8 mouse cellular contexts compared by ENCODE assay signal in genomic region chr17:13758586-13758985, GRCm38 (mm10). TPM values are rescaled to one million over a fixed set of nuclear protein-coding genes. Genes with fewer than 3 reads are reported as not detected.
A peak's percentile ranks its signal among the peaks of the same experiment; 100 is the strongest.
DNase-seq lines count a peak whose midpoint lies in the region; ATAC-seq and TF ChIP-seq lines count a peak whose summit lies in the region.

No protein-coding gene starts in this region.

- H3K9me3 ChIP-seq in embryonic facial prominence, embryonic 10.5 days: no peaks in the 10 kb centered on the region
- no peaks in the 10 kb centered on the region for H3K9me3 ChIP-seq in hindbrain, embryonic 10.5 days
- H3K9me3 ChIP-seq in midbrain, embryonic 14.5 days (ENCODE audit: control insufficient read depth, low read length): no peaks in the 10 kb centered on the region

- H3K4me3 ChIP-seq in kidney, adult 2 months (ENCODE audit: insufficient read depth, low read depth, low read length): no peak overlapping the region
- peak overlapping the region; percentile 92 for H3K4me3 ChIP-seq in embryonic facial prominence, embryonic 10.5 days
- H3K4me3 ChIP-seq in hindbrain, embryonic 10.5 days: peak overlapping the region; percentile 96
- H3K4me3 ChIP-seq in midbrain, embryonic 14.5 days (replicated peaks; ENCODE audit: low read depth, low read length): peak overlapping the region; percentile 98

- WGBS in kidney, adult 2 months: 94% methylated on average over 7 of the region's 7 CpGs
- 72% methylated on average over 7 of the region's 7 CpGs for WGBS in embryonic facial prominence, embryonic 10.5 days
- 79% methylated on average over 7 of the region's 7 CpGs for WGBS in hindbrain, embryonic 10.5 days
- WGBS in midbrain, embryonic 14.5 days: 16% methylated on average over 7 of the region's 7 CpGs

- no peak for ATAC-seq in midbrain, embryonic 14.5 days (ENCODE audit: low FRiP score, low TSS enrichment)

- TF ChIP-seq POLR2A in kidney, adult 2 months (IDR thresholded peaks at IDR 0.05; ENCODE audit: low read depth, low read length): no peak

- H3K36me3 ChIP-seq in kidney, adult 2 months (ENCODE audit: control insufficient read depth, insufficient read depth, low read length): no peaks in the 10 kb centered on the region
- H3K36me3 ChIP-seq in embryonic facial prominence, embryonic 10.5 days (replicated peaks): no peaks in the 10 kb centered on the region
- H3K36me3 ChIP-seq in hindbrain, embryonic 10.5 days: no peaks in the 10 kb centered on the region
- H3K36me3 ChIP-seq in midbrain, embryonic 14.5 days (ENCODE audit: control insufficient read depth, insufficient read depth, low read length): no peaks in the 10 kb centered on the region

- peaks cover 20% of the 10 kb centered on the region for H3K4me1 ChIP-seq in kidney, adult 2 months (ENCODE audit: control insufficient read depth, insufficient read depth, low read length)
- H3K4me1 ChIP-seq in embryonic facial prominence, embryonic 10.5 days: peaks cover 23% of the 10 kb centered on the region
- H3K4me1 ChIP-seq in hindbrain, embryonic 10.5 days (replicated peaks): peaks cover 35% of the 10 kb centered on the region
- peaks cover 21% of the 10 kb centered on the region for H3K4me1 ChIP-seq in midbrain, embryonic 14.5 days (ENCODE audit: control insufficient read depth, insufficient read depth, low read length)

- no peaks in the 10 kb centered on the region for H3K27me3 ChIP-seq in kidney, adult 2 months (replicated peaks; ENCODE audit: control insufficient read depth, insufficient read depth, low read length)
- 0 out of 2 replicates have a peak, but pooled peaks cover 12% of the 10 kb centered on the region for H3K27me3 ChIP-seq in embryonic facial prominence, embryonic 10.5 days (replicated peaks; ENCODE audit: low read depth, poor library complexity, severe bottlenecking)
- no peaks in the 10 kb centered on the region for H3K27me3 ChIP-seq in hindbrain, embryonic 10.5 days (ENCODE audit: insufficient read depth, poor library complexity, severe bottlenecking)
- no peaks in the 10 kb centered on the region for H3K27me3 ChIP-seq in midbrain, embryonic 14.5 days (ENCODE audit: control insufficient read depth, insufficient read depth, low read length)

- TF ChIP-seq CTCF in kidney, adult 2 months (conservative IDR thresholded peaks at IDR 0.05; ENCODE audit: insufficient read depth, insufficient read length, low read depth, low read length): no peak

- H3K4me2 ChIP-seq in midbrain, embryonic 14.5 days (ENCODE audit: low read length): peak overlapping the region; percentile 78

- peak overlapping the region; percentile 98 for H3K9ac ChIP-seq in midbrain, embryonic 14.5 days (replicated peaks; ENCODE audit: low read length)

- H3K27ac ChIP-seq in kidney, adult 2 months (ENCODE audit: insufficient read depth, low read depth, low read length): peak overlapping the region; percentile 52
- H3K27ac ChIP-seq in embryonic facial prominence, embryonic 10.5 days (replicated peaks): peak overlapping the region; percentile 91
- H3K27ac ChIP-seq in hindbrain, embryonic 10.5 days: peak overlapping the region; percentile 95
- H3K27ac ChIP-seq in midbrain, embryonic 14.5 days (replicated peaks; ENCODE audit: low read depth, low read length): peak overlapping the region; percentile 99

- no peak for DNase-seq in kidney, adult 2 months
- DNase-seq in kidney, adult 11 months: no peak
- DNase-seq in embryonic facial prominence, embryonic 10.5 days (ENCODE audit: low spot score): no peak
- DNase-seq in hindbrain, embryonic 10.5 days (ENCODE audit: low spot score): no peak
- DNase-seq in midbrain, embryonic 14.5 days: peak; percentile 59
- no peak for DNase-seq in urinary bladder, postnatal 14 days (ENCODE audit: low spot score)
- DNase-seq in thymus, postnatal 0 days (ENCODE audit: low spot score): no peak
- no peak for DNase-seq in layer of hippocampus, postnatal 14 days (ENCODE audit: low spot score in 2 of 2)

RNA-seq across cellular contexts. Expression of gene Afdn, which starts 1.8 kb away (rescaled TPM):
- polyA plus RNA-seq in kidney, adult 2 months (2012; rRNA removed): 35.1 and 42.3 TPM in 2 replicates
- polyA plus RNA-seq in embryonic facial prominence, embryonic 10.5 days (2016; fragmentation: Nextera tagmentation; extraction: Ambion mirVana): 61.0 and 64.8 TPM in 2 replicates
- polyA plus RNA-seq in hindbrain, embryonic 10.5 days (2016; fragmentation: Nextera tagmentation; extraction: Ambion mirVana): 71.0 and 72.2 TPM in 2 replicates
- 171 and 190 TPM in 2 replicates for polyA plus RNA-seq in midbrain, embryonic 14.5 days (2014; fragmentation: Nextera tagmentation; extraction: Ambion mirVana)
- 20.8 and 29.9 TPM in 2 replicates for polyA plus RNA-seq in thymus, postnatal 0 days (2015; fragmentation: Nextera tagmentation; extraction: Ambion mirVana)
- 100 to 1,000 TPM; 106 to 112 TPM for total RNA-seq in layer of hippocampus, postnatal 14 days (2021)

RNA-seq across cellular contexts. Expression of gene Tcte2, which starts 3.0 kb away (rescaled TPM):
- polyA plus RNA-seq in kidney, adult 2 months (2012; rRNA removed): 4.3 and 5.1 TPM in 2 replicates
- 2.8 and 3.3 TPM in 2 replicates for polyA plus RNA-seq in embryonic facial prominence, embryonic 10.5 days (2016; fragmentation: Nextera tagmentation; extraction: Ambion mirVana)
- polyA plus RNA-seq in hindbrain, embryonic 10.5 days (2016; fragmentation: Nextera tagmentation; extraction: Ambion mirVana): 4.4 and 7.5 TPM in 2 replicates
- polyA plus RNA-seq in midbrain, embryonic 14.5 days (2014; fragmentation: Nextera tagmentation; extraction: Ambion mirVana): 23.0 and 31.0 TPM in 2 replicates
- polyA plus RNA-seq in thymus, postnatal 0 days (2015; fragmentation: Nextera tagmentation; extraction: Ambion mirVana): 0.58 and 0.77 TPM in 2 replicates
- 10 to 100 TPM; 15.1 to 17.0 TPM for total RNA-seq in layer of hippocampus, postnatal 14 days (2021)
